Mouse (Mus musculus) kidney, adult 2 months (tissue): ENCODE measurements at regions not wholly inside any gene's neighbourhood (a gene's known extent, or its start where the extent isn't known, plus 50 kb on each side); places are given as distances from the start of the nearest gene placed in this dataset.

Source experiments
- DNase-seq: peaks from one replicate; pipeline ENCODE4 v3.0.0; 2021
- H3K27ac ChIP-seq: fragments of 200-500 bp; 2 replicates; pipeline ENCODE4 v1.5.1; 2012; ENCODE audit warnings: low read depth, low read length, control low read depth, inconsistent platforms; ENCODE audit not compliant: insufficient read depth
- H3K27me3 ChIP-seq: fragments of 200-500 bp; replicated peaks from 2 replicates; pipeline ENCODE4 v1.6.1; 2012; ENCODE audit warnings: mild to moderate bottlenecking, moderate library complexity, low read length, inconsistent platforms; ENCODE audit not compliant: control insufficient read depth, insufficient read depth
- H3K36me3 ChIP-seq: fragments of 200-500 bp; 2 replicates; pipeline ENCODE4 v1.6.1; 2012; ENCODE audit warnings: mild to moderate bottlenecking, moderate library complexity, low read length, inconsistent platforms; ENCODE audit not compliant: control insufficient read depth, insufficient read depth
- H3K4me1 ChIP-seq: fragments of 200-500 bp; 2 replicates; pipeline ENCODE4 v1.6.1; 2011; ENCODE audit warnings: low read length; ENCODE audit not compliant: control insufficient read depth, insufficient read depth
- H3K4me3 ChIP-seq: fragments of 200-500 bp; 2 replicates; pipeline ENCODE4 v1.5.1; 2011; ENCODE audit warnings: mild to moderate bottlenecking, low read depth, low read length, control low read depth; ENCODE audit not compliant: insufficient read depth
- CTCF ChIP-seq: fragments of 200-500 bp; conservative IDR thresholded peaks from 2 replicates; pipeline ENCODE4 v1.5.1; 2011; ENCODE audit warnings: low read depth, mild to moderate bottlenecking, control low read depth, low read length, moderate library complexity, mixed read lengths; ENCODE audit not compliant: insufficient read depth, insufficient read length
- POLR2A ChIP-seq: fragments of 200-500 bp; IDR thresholded peaks from one replicate; pipeline ENCODE4 v1.6.1; 2011; ENCODE audit warnings: low read depth, low read length, control low read depth
- WGBS: fragments of 180-500 bp; shearing (Covaris S2); methylation state at CpG from one replicate; pipeline ENCODE4 v1.1.7; 2018; 5-methylcytosine and 5-hydroxymethylcytosine counted together

GRCm38 (mm10) chr19:21036507-21037425 is 82.8 kb upstream of the Tmc1 start:
- DNase-seq: peak; percentile 89
- H3K27ac ChIP-seq: peak overlapping the region; percentile 77
- no peak for TF ChIP-seq CTCF
- TF ChIP-seq POLR2A: no peak

GRCm38 (mm10) chr19:21035505-21035904 is 81.5 kb upstream of the Tmc1 start:
- no peaks in the 10 kb centered on the region for H3K27me3 ChIP-seq
- no peak overlapping the region for H3K4me3 ChIP-seq
- peaks cover 11% of the 10 kb centered on the region for H3K4me1 ChIP-seq
- no peaks in the 10 kb centered on the region for H3K36me3 ChIP-seq
- TF ChIP-seq POLR2A (no peak), CTCF (no peak)
- DNase-seq: peak; percentile 17
- H3K27ac ChIP-seq: no peak overlapping the region
- 40% methylated on average over 4 of the region's 4 CpGs for WGBS

More at GRCm38 (mm10) chr19:21036507-21037425, 82.8 kb upstream of the Tmc1 start:
- Histone ChIP-seq H3K36me3 (no peaks in the 10 kb centered on the region), H3K4me3 (no peak overlapping the region), H3K27me3 (no peaks in the 10 kb centered on the region), H3K4me1 (peaks cover 11% of the 10 kb centered on the region)
- 23% methylated on average over 14 of the region's 14 CpGs for WGBS

GRCm38 (mm10) chr19:21033991-21034390 is 80.0 kb upstream of the Tmc1 start:
- H3K4me3 ChIP-seq: no peak overlapping the region
- 87% methylated on average over 3 of the region's 3 CpGs for WGBS
- TF ChIP-seq POLR2A: no peak
- TF ChIP-seq CTCF: no peak

GRCm38 (mm10) chr19:21032558-21032957 is 78.6 kb upstream of the Tmc1 start:
- WGBS: 75% methylated on average over 2 of the region's 2 CpGs

More at GRCm38 (mm10) chr19:21033991-21034390, 80.0 kb upstream of the Tmc1 start:
- DNase-seq: no peak
- Histone ChIP-seq H3K36me3 (no peaks in the 10 kb centered on the region), H3K4me1 (peaks cover 9% of the 10 kb centered on the region; the same call in 1 of the 2 replicates), H3K27ac (no peak overlapping the region), H3K27me3 (no peaks in the 10 kb centered on the region)

GRCm38 (mm10) chr19:21031768-21032308 is 77.8 kb upstream of the Tmc1 start:
- Histone ChIP-seq H3K27me3 (no peaks in the 10 kb centered on the region), H3K36me3 (no peaks in the 10 kb centered on the region), H3K27ac (no peak overlapping the region), H3K4me1 (peaks cover 6% of the 10 kb centered on the region; the same call in 1 of the 2 replicates), H3K4me3 (no peak overlapping the region)
- 80% methylated on average over 4 of the region's 4 CpGs for WGBS
- TF ChIP-seq CTCF (no peak), POLR2A (no peak)
- DNase-seq: peak; percentile 9

More at GRCm38 (mm10) chr19:21032558-21032957, 78.6 kb upstream of the Tmc1 start:
- Histone ChIP-seq H3K27ac (no peak overlapping the region), H3K4me1 (peaks cover 6% of the 10 kb centered on the region; the same call in 1 of the 2 replicates), H3K36me3 (no peaks in the 10 kb centered on the region), H3K4me3 (no peak overlapping the region), H3K27me3 (no peaks in the 10 kb centered on the region)
- no peak for TF ChIP-seq POLR2A
- no peak for TF ChIP-seq CTCF
- DNase-seq: no peak

- TF ChIP-seq POLR2A (no peak), CTCF (no peak)
- H3K4me1 ChIP-seq: 0 out of 2 replicates have a peak, but pooled peaks cover 3% of the 10 kb centered on the region
- H3K36me3 ChIP-seq: no peaks in the 10 kb centered on the region
- no peak overlapping the region for H3K27ac ChIP-seq
- 91% methylated on average over 5 of the region's 5 CpGs for WGBS
- no peaks in the 10 kb centered on the region; the same call in 1 of the 2 replicates for H3K27me3 ChIP-seq
- H3K4me3 ChIP-seq: no peak overlapping the region
- no peak for DNase-seq
These were observed 77.0 kb upstream of the Tmc1 start for GRCm38 (mm10) chr19:21030971-21031370.

GRCm38 (mm10) chr19:21028981-21029380 is 75.0 kb upstream of the Tmc1 start:
- Histone ChIP-seq H3K4me3 (no peak overlapping the region), H3K36me3 (no peaks in the 10 kb centered on the region), H3K27me3 (no peaks in the 10 kb centered on the region; the same call in 1 of the 2 replicates), H3K27ac (no peak overlapping the region), H3K4me1 (no peaks in the 10 kb centered on the region)
- 94% methylated on average over 3 of the region's 3 CpGs for WGBS
- no peak for DNase-seq
- TF ChIP-seq CTCF (no peak), POLR2A (no peak)
